Mouse (Mus musculus) midbrain, embryonic 14.5 days (tissue): Measurements from ENCODE around the gene Cyb5d1. TPM values are rescaled to one million over a fixed set of nuclear protein-coding genes. Genes with fewer than 3 reads are reported as not detected.

Source experiments
- ATAC-seq: fragments of 200-750 bp; cut with Nextera tagmentation; 2 replicates; pipeline ENCODE4 v1.8.0; 2017; ENCODE audit warnings: moderate number of reproducible peaks, moderate library complexity; ENCODE audit not compliant: low FRiP score, low TSS enrichment
- DNase-seq: peaks from one replicate; pipeline ENCODE4 v3.0.0-alpha.2; 2015
- H3K27ac ChIP-seq: fragments of 300-500 bp; sonication (generic); replicated peaks from 2 replicates; pipeline ENCODE4 v1.5.1; 2014; ENCODE audit warnings: mild to moderate bottlenecking, low read depth, low read length, moderate library complexity
- H3K27me3 ChIP-seq: fragments of 300-500 bp; sonication (generic); 2 replicates; pipeline ENCODE4 v1.6.1; 2014; ENCODE audit warnings: low read length, control low read depth, mixed read lengths; ENCODE audit not compliant: control insufficient read depth, insufficient read depth
- H3K36me3 ChIP-seq: fragments of 300-500 bp; sonication (generic); 2 replicates; pipeline ENCODE4 v1.6.1; 2014; ENCODE audit warnings: low read length, control low read depth; ENCODE audit not compliant: control insufficient read depth, insufficient read depth
- H3K4me1 ChIP-seq: fragments of 300-500 bp; sonication (generic); 2 replicates; pipeline ENCODE4 v1.6.1; 2014; ENCODE audit warnings: mild to moderate bottlenecking, antibody characterized with exemption, low read length, control low read depth; ENCODE audit not compliant: control insufficient read depth, insufficient read depth
- H3K4me2 ChIP-seq: fragments of 300-500 bp; sonication (generic); 2 replicates; pipeline ENCODE4 v1.6.1; 2014; ENCODE audit warnings: mild to moderate bottlenecking, low read length, moderate library complexity
- H3K4me3 ChIP-seq: fragments of 300-500 bp; sonication (generic); replicated peaks from 2 replicates; pipeline ENCODE4 v1.5.1; 2014; ENCODE audit warnings: low read depth, low read length
- H3K9ac ChIP-seq: fragments of 300-500 bp; sonication (generic); replicated peaks from 2 replicates; pipeline ENCODE4 v1.6.1; 2014; ENCODE audit warnings: mild to moderate bottlenecking, low read length, moderate library complexity
- H3K9me3 ChIP-seq: fragments of 300-500 bp; sonication (generic); 2 replicates; pipeline ENCODE4 v1.6.1; 2016; ENCODE audit warnings: low read length, control low read depth, mixed read lengths; ENCODE audit not compliant: control insufficient read depth
- whole genome bisulfite sequencing: fragments of 180-500 bp; shearing (Covaris S2); extraction: QIAGEN DNeasy Blood & Tissue Kit; methylation state at CpG from one replicate; pipeline ENCODE4 v1.1.7; 2014; 5-methylcytosine and 5-hydroxymethylcytosine counted together
- polyA plus RNA-seq: library from polyadenylated mRNA; unstranded; fragments of >200 nt; fragmentation: Nextera tagmentation; extraction: Ambion mirVana; gene quantifications from 2 replicates; pipeline ENCODE4 v1.2.1, GENCODE M21; 2014

The Cyb5d1 gene
- polyA plus RNA-seq, 1 experiment from 2014 or later = 24.8 TPM

- DNase-seq (no peak), ATAC-seq (no peak)
- Histone ChIP-seq H3K4me3 (no peak overlapping the region), H3K4me1 (0 out of 2 replicates have a peak, but pooled peaks cover 12% of the 10 kb centered on the region), H3K9ac (no peak overlapping the region; the same call in 1 of the 2 replicates), H3K9me3 (no peaks in the 10 kb centered on the region), H3K4me2 (no peak overlapping the region), H3K27me3 (no peaks in the 10 kb centered on the region), H3K27ac (no peak overlapping the region), H3K36me3 (peaks cover 74% of the 10 kb centered on the region)
- 77% methylated on average over 25 of the region's 25 CpGs for WGBS
Observed at GRCm38 (mm10) chr11:69400083-69400850, 4.8 kb upstream of the Cyb5d1 start.

GRCm38 (mm10) chr11:69399201-69400082 is 4.0 kb upstream of the Cyb5d1 start:
- H3K9me3 ChIP-seq = no peaks in the 10 kb centered on the region
- peaks cover 14% of the 10 kb centered on the region; the same call in 1 of the 2 replicates for H3K4me1 ChIP-seq
- no peak overlapping the region for H3K4me2 ChIP-seq
- ATAC-seq = no peak
- no peak overlapping the region; the same call in 1 of the 2 replicates for H3K9ac ChIP-seq
- H3K36me3 ChIP-seq = peaks cover 66% of the 10 kb centered on the region
- no peak overlapping the region for H3K4me3 ChIP-seq
- WGBS = 16% methylated on average over 65 of the region's 66 CpGs
- peak; percentile 56 for DNase-seq
- H3K27me3 ChIP-seq = no peaks in the 10 kb centered on the region
- H3K27ac ChIP-seq = no peak overlapping the region

- WGBS = 18% methylated on average over 21 of the region's 21 CpGs
- H3K9me3 ChIP-seq = no peaks in the 10 kb centered on the region
- H3K4me2 ChIP-seq = 0 out of 2 replicates have a peak overlapping the region, but pooled peaks have one; percentile 10
- H3K9ac ChIP-seq = no peak overlapping the region
- no peaks in the 10 kb centered on the region for H3K27me3 ChIP-seq
- ATAC-seq (no peak), DNase-seq (no peak)
- H3K4me3 ChIP-seq = no peak overlapping the region; the same call in 1 of the 2 replicates
- no peak overlapping the region for H3K27ac ChIP-seq
- H3K4me1 ChIP-seq = peaks cover 17% of the 10 kb centered on the region; the same call in 1 of the 2 replicates
- peaks cover 58% of the 10 kb centered on the region for H3K36me3 ChIP-seq
Observed at GRCm38 (mm10) chr11:69398486-69399200, 3.2 kb upstream of the Cyb5d1 start.

- no peak within 1 kb of the TSS; the same call in 1 of the 2 replicates for H3K9ac ChIP-seq
- peak within 1 kb of the TSS; percentile 5; the same call in 1 of the 2 replicates for H3K4me3 ChIP-seq
- H3K4me1 ChIP-seq = peaks cover 17% of the 10 kb centered on the region; the same call in 1 of the 2 replicates
- H3K27ac ChIP-seq = 0 out of 2 replicates have a peak within 1 kb of the TSS, but pooled peaks have one; percentile 52
- no peak for ATAC-seq
- H3K9me3 ChIP-seq = no peaks in the 10 kb centered on the region
- H3K4me2 ChIP-seq = peak within 1 kb of the TSS; percentile 32
- DNase-seq = no peak
- H3K36me3 ChIP-seq = peaks cover 52% of the 10 kb centered on the region
- WGBS = 5% methylated on average over 16 of the region's 16 CpGs
- H3K27me3 ChIP-seq = no peaks in the 10 kb centered on the region
Observed at GRCm38 (mm10) chr11:69398059-69398458, 2.6 kb upstream of the Cyb5d1 start, which contains the start of gene Tmem88. Tmem88 (minus strand) TSS chr11:69398234.

- no peak for ATAC-seq
- no peaks in the 10 kb centered on the region for H3K9me3 ChIP-seq
- 0 out of 2 replicates have a peak overlapping the region, but pooled peaks have one; percentile 52 for H3K27ac ChIP-seq
- DNase-seq = no peak
- no peaks in the 10 kb centered on the region for H3K27me3 ChIP-seq
- 11% methylated on average over 24 of the region's 24 CpGs for WGBS
- H3K4me1 ChIP-seq = peaks cover 17% of the 10 kb centered on the region; the same call in 1 of the 2 replicates
- H3K4me3 ChIP-seq = 0 out of 2 replicates have a peak overlapping the region, but pooled peaks have one; percentile 5
- H3K9ac ChIP-seq = no peak overlapping the region; the same call in 1 of the 2 replicates
- peak overlapping the region; percentile 32 for H3K4me2 ChIP-seq
- H3K36me3 ChIP-seq = peaks cover 47% of the 10 kb centered on the region
Observed at GRCm38 (mm10) chr11:69397581-69398057, 2.2 kb upstream of the Cyb5d1 start.

- 20% methylated on average over 11 of the region's 11 CpGs for WGBS
- DNase-seq = no peak
Observed at GRCm38 (mm10) chr11:69396772-69397171, 1.3 kb upstream of the Cyb5d1 start.

GRCm38 (mm10) chr11:69395634-69396373 is 373 bp upstream of the Cyb5d1 start:
- H3K9ac ChIP-seq = peak overlapping the region; percentile 73
- H3K27ac ChIP-seq = peak overlapping the region; percentile 96
- under 1% methylated on average over 48 of the region's 48 CpGs for WGBS
- H3K9me3 ChIP-seq = no peaks in the 10 kb centered on the region
- H3K4me3 ChIP-seq = peak overlapping the region; percentile 65
- peak; percentile 90 for ATAC-seq
- DNase-seq = peak; percentile 99
- no peaks in the 10 kb centered on the region for H3K27me3 ChIP-seq
- peaks cover 17% of the 10 kb centered on the region; the same call in 1 of the 2 replicates for H3K4me1 ChIP-seq
- peak overlapping the region; percentile 84 for H3K4me2 ChIP-seq
- peaks cover 34% of the 10 kb centered on the region for H3K36me3 ChIP-seq

More at GRCm38 (mm10) chr11:69396772-69397171, 1.3 kb upstream of the Cyb5d1 start:
- H3K27ac ChIP-seq = 0 out of 2 replicates have a peak overlapping the region, but pooled peaks have one; percentile 96
- peaks cover 43% of the 10 kb centered on the region for H3K36me3 ChIP-seq
- no peak for ATAC-seq
- H3K9ac ChIP-seq = peak overlapping the region; percentile 73; the same call in 1 of the 2 replicates
- no peaks in the 10 kb centered on the region for H3K27me3 ChIP-seq
- no peaks in the 10 kb centered on the region for H3K9me3 ChIP-seq
- H3K4me2 ChIP-seq = peak overlapping the region; percentile 84
- H3K4me3 ChIP-seq = no peak overlapping the region
- peaks cover 17% of the 10 kb centered on the region; the same call in 1 of the 2 replicates for H3K4me1 ChIP-seq
